Mouse (Mus musculus) testis, postnatal 14 days (tissue): ENCODE results near the gene Smim24.

ENCODE experiments used
- DNase-seq: peaks from one replicate; pipeline ENCODE4 v3.0.0; 2021; ENCODE audit warnings: low spot score

The Smim24 gene

GRCm38 (mm10) chr10:81392781-81393185 is at the start of gene Smim24:
Gene Smim24 (plus strand): TSS chr10:81393051.
- DNase-seq, result no peak

DNA sequence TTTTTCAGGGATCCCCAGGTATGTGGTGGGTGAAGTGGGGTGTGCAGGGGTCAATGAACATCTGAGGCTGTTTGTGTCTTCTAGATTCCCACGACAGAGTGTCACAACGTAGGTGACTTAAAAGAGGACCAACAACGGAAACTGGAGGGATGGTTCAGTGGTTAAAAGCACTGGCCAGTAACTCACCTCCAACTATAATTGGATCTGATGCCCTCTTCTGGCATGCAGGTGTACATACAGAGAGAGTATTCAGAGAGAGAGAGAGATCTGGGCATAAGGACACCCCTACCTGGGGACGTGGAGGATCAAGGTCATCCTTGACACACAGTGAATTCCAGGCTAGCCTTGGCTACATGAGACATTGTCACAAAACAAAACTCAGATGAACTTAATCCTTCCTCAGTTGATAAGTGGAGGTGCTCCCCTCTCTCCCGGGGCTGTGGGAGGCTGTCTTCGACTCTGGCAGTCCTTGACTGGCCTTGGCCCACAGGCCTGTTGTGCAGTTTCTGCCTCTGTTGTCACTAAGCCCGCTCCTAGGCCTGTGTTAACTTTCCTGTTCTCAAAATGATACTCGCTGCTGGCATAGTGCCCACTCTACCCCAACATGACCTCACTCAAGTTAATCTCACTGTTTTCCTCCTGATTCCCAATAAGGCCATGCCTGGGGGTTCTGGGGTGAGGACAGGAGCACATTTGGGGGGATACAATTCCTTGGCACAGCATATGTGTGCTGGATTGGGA is 48.3 kb upstream of the Smim24 start:
- peak; percentile 86 for DNase-seq

GRCm38 (mm10) chr10:81345162-81345534 is 47.7 kb upstream of the Smim24 start:
- peak; percentile 72 for DNase-seq

GRCm38 (mm10) chr10:81346453-81347067 is 46.3 kb upstream of the Smim24 start:
- DNase-seq, result peak; percentile 85

- DNase-seq, result peak; percentile 57
Observed at GRCm38 (mm10) chr10:81349146-81349545, 43.7 kb upstream of the Smim24 start.

DNA sequence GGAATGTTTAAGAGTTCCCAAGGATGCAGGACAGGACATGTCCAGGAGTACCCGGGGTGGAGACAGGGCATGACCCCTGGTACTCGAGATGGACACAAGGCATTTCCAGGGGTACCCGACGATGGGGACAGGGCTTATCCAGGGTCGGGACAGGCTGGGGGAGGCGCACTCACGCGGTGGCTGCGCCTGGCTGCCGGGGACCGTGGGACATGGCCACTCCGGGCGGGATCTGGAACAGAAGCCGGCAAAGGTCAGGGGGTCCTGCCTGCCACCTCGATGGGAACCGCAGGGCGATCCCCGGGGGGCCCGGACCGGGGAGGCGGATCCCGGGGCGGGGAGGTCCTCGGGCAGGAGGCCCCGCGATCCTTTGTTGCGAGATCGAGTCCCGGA is 42.9 kb upstream of the Smim24 start:
- DNase-seq, result no peak

DNA sequence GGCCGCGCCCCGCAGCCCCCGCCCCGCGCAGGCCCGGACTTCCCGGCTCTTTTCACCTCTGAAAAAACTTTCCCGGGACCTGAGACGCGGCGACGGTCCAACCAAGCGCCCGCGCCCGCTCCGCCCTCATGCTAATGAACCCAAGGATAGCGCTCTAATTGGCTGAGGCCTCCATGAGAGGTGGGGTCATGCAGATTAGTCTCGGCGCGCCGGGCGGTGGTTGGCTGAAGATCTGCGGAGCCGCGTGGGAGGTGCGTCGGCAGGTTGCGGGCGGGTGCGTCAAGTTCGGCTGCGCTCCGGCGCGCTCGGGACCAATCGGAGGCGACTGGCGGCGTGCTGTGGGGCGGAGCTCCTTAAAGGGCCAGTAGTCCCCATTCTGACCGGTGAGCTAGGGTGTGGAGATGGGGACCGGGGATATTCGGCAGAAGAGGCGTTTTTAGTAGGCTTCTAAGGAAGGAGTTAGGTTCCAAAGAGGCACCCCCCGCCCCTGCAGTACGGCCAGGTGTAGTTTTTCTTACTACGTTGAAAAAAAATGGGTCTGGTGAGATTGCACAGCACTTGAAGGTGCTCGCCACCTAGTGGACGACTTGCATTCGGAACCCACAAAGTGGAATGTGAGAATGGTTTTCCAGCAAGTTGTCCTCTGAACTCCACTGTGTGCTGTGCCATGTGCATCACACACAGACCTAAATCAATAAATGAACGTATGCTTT is 42.3 kb upstream of the Smim24 start, which contains the start of gene Hmg20b:
TSS of gene Hmg20b (minus strand) at position 130 of the 713 bp plus-strand sequence.
- DNase-seq, result peak; percentile 100

DNA sequence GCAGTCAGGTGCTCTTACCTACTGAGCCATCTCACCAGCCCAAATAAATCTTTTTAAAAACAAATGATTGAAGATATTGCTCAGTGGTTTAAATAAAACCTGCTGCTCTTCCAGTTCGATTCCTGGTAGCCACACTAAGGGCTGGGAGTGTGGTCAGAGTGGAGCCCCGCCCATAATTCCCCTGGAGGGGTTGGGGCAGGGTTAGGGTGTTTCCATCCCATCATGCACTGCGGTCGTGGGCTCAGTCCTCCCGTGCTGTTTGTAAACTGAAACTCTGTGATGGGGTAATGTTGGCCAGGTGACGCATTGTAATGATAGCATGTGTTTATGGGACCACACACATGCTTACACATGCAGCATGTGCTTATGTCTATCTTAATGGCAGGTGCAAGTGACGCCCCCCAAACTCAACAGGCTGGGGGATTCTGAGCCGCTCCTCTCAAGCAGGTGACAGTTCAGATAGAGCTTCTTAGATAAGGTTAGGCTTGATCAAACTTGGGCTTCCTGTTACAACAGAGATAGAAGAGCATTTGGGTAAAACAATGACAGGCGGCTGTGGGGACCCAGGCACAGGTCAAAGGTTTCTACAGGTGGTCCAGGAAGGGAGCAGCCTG is 41.1 kb upstream of the Smim24 start:
- no peak for DNase-seq

DNA sequence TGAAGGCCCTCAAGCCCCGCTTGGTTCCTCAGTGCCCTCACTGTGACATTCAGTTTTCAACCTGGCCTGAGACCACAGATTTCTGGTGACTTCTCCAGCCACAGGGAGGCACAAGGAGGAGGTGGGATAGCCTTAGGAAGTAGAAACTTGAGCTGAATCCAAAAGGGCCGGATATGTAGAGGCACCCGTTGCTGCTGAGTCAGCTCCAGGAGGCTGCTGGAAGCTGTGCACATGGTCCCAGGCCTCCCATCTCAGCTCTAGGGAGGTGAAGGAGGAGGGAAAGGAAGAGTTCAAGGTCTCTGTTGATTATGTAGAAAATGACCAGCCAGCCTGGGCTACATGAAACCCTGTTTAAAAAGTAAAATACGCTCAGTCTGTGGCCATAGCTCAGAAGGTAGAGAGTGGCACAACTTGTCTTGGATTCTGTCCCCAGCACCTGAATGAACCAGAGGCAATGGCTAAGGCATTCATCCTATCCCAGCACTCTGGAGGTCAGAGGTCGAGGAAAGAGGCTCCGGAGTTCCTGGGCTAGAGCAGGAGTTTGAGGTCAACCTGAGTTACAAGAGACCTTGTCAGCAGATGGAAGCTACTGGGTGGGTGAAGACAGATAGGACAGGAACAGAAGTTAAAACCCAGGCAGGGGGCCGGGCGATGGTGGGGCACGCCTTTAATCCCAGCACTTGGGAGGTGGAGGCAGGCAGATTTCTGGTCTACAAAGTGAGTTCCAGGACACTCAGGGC is 37.9 kb upstream of the Smim24 start:
- no peak for DNase-seq

DNA sequence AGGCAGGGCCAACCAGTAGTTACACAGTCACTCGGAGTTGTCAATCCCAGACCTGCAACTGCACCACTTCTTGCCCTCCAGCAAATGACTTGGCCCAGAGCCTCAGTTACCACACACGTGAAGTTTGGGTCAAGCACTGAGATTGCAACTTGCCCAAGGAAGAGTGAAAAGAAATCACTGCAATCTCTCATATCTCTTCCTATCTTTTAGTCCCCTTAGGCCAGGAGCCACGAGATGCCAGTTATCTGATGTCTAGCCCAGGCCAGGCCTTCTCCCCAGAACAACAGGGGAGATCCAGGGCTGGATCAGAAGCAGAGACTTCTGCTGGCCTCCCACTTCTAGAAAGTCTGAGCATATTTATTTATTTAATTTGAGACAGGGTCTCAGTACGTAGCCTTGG is 37.3 kb upstream of the Smim24 start:
- no peak for DNase-seq

GRCm38 (mm10) chr10:81356352-81356990 is 36.4 kb upstream of the Smim24 start:
- DNase-seq, result no peak

GRCm38 (mm10) chr10:81356991-81357844 is 35.6 kb upstream of the Smim24 start, which contains the start of gene Mfsd12:
Gene Mfsd12 (plus strand): TSS chr10:81357491.
- DNase-seq, result peak; percentile 91

DNA sequence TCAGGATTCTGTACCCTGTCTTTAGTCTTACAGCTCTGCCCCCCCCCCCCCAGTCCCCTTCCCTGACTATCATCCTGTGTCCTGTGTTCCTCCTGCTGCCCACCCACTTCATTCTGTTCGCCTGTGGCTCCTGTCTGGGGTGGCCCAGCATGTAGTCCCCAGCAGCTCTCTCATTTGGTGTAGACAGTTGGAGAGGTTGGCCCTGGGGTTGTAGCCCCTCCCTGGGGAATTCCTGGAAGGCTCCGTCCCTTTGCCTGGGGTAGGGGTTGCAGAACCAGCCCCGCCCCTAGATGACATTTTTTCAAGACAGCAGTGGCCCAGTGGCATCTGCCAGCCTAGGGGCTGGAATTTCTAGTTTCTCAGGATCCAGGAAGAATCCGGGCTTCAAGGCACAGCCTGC is 34.6 kb upstream of the Smim24 start:
- no peak for DNase-seq

DNA sequence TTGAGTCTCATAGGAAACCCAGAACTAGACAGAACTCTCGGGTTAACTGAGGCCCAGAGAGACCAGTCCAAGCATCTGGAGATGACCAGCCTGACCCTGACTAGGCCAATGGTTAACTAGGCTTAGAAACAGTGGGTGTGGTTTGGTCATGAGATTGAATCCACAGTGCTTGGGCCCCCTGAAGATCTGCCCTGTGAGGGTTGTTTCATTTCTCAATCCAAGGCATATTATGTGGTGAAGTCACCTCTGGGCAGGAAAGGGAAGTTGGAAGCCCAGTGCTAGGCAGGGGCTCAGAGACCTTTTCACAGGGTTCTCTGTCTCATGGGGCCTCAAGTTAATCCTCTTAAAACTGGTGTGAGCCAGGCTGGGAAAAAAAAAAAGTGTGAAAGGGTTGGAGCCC is 34.0 kb upstream of the Smim24 start:
- no peak for DNase-seq

DNA sequence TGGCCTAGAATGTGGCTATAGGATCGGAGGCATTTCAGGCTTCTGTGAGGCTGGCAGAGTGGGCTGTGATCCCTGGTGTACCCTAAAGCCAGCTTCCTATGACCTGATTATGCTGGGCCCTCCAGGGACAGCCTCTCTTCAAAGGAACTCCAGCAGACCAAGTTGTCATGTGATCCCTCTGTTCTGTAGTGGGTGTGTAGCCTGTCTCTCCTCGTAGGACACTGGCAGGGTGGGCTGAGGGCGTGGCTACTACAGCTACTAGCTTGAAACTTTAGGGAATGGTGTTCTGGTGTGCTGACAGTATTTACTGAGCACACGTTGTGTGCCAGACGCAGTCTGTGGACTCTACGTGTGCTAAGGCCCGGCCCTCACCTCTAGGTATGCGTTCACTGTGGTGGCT is 32.1 kb upstream of the Smim24 start:
- no peak for DNase-seq

GRCm38 (mm10) chr10:81362336-81362949 is 30.4 kb upstream of the Smim24 start:
- DNase-seq, result no peak

DNA sequence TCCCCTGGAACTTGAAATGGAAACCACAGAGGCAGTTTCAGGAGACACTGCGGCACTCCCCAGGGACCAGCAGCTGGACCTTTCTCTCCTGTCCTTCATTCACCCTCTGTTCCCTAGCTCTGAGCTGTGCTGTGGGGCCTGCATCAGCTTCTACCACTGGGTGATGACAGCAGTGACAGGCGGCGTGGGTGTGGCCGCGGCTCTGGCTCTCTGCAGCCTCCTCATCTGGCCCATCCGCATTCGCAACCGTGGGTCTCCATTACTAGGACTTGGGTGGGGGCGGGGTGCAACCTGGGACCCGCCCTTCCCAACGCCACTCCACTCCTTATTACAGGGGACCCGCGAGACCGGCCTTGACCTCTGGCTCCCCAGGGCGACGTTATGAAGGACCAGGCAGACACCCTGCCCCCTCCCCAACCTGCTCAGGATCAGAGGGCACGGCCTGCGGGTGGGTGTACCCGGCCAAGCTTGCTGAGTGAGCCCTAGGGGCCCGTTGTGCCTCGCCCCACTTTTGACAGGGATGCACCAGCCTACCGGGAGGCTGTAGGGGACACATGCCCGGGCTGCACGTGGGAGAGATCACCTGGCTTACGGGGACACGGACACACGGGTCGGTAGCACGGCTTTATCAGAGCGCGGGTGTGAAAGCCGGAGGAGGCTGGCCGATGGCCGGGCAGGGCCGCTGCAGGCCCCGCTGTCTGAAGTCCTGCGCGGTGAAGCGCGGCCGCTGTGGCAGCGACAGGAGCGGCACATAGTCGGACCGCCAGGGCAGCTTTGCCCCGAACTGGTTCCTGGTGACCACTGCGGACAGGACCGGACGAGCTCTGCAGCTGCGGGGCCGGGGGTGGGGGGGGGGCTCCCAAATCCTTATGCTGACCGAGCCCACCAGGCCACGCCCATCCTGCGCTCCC is 29.2 kb upstream of the Smim24 start:
- DNase-seq, result no peak

GRCm38 (mm10) chr10:81364666-81365065 is 28.2 kb upstream of the Smim24 start:
- DNase-seq, result peak; percentile 46

GRCm38 (mm10) chr10:81365073-81365472 is 27.8 kb upstream of the Smim24 start:
- DNase-seq, result no peak
